Mouse (Mus musculus) cerebellum, adult 2 months (tissue): ENCODE data around the gene Magi2. TPM values are rescaled to one million over a fixed set of nuclear protein-coding genes. Genes with fewer than 3 reads are reported as not detected.
A peak's percentile ranks its signal among the peaks of the same experiment; 100 is the strongest.

Experiments used
- DNase-seq, 2 experiments: peaks; one replicate each; pipeline ENCODE4 v3.0.0; 2021
- H3K27ac ChIP-seq: fragments of 200-500 bp; 2 replicates; pipeline ENCODE4 v1.5.1; 2012; ENCODE audit warnings: low read length, control low read depth, inconsistent platforms; ENCODE audit not compliant: insufficient read depth
- H3K27me3 ChIP-seq: fragments of 200-500 bp; 2 replicates; pipeline ENCODE4 v1.6.1; 2012; ENCODE audit warnings: inconsistent platforms, mild to moderate bottlenecking, low read length, moderate library complexity; ENCODE audit not compliant: control insufficient read depth, insufficient read depth
- H3K4me1 ChIP-seq: fragments of 200-500 bp; 2 replicates; pipeline ENCODE4 v1.6.1; 2011; ENCODE audit warnings: low read length; ENCODE audit not compliant: control insufficient read depth, insufficient read depth
- H3K4me3 ChIP-seq: fragments of 200-500 bp; replicated peaks from 2 replicates; pipeline ENCODE3; 2011; ENCODE audit warnings: mild to moderate bottlenecking, low read depth, low read length, control low read depth; ENCODE audit not compliant: insufficient read depth
- CTCF ChIP-seq: fragments of 200-500 bp; IDR thresholded peaks from 2 replicates; pipeline ENCODE4 v1.5.1; 2011; ENCODE audit warnings: low read depth, mild to moderate bottlenecking, control low read depth, low read length, moderate library complexity, borderline replicate concordance; ENCODE audit not compliant: insufficient read depth
- POLR2A ChIP-seq: fragments of 200-500 bp; IDR thresholded peaks from 2 replicates; pipeline ENCODE4 v1.6.1; 2011; ENCODE audit warnings: low read length, control low read depth, borderline replicate concordance; ENCODE audit not compliant: insufficient read depth
- WGBS: fragments of 180-500 bp; shearing (Covaris S2); methylation state at CpG from one replicate; pipeline ENCODE4 v1.1.7; 2018; 5-methylcytosine and 5-hydroxymethylcytosine counted together
- polyA plus RNA-seq: library from polyadenylated mRNA; depleted of rRNA; stranded (reverse); fragments of >200 nt; gene quantifications from 2 replicates; pipeline ENCODE4 v1.2.3, GENCODE M21; 2012

Magi2 gene
- polyA plus RNA-seq, 1 experiment, result 30.1 TPM

DNA sequence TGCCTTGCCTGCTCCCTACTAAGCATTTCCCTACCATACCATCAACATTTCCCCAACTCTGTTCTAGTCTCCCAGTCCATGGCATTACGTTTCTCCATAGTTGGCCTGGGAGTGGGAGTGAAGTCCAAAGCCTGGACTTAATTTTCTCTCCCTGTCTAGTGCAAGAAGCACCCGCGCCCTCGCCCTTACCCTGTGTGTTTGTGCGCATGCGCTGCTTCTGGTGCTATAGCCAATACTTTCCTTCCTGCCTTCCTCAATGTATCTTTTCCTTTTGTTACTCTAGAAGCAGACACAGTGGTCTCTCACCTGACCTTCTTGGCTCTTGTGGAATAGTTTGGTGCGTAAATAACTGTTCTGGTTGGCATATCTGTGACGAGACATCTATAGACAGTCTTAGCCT, 1440.8 kb downstream of the Magi2 start:
- 98% methylated on average over 8 of the region's 8 CpGs for WGBS
- Histone ChIP-seq H3K27me3 (no peaks in the 10 kb centered on the region), H3K27ac (no peak overlapping the region), H3K4me1 (peaks cover 12% of the 10 kb centered on the region), H3K4me3 (no peak overlapping the region)
- DNase-seq, result no peak
- TF ChIP-seq POLR2A (no peak), CTCF (no peak)

DNA sequence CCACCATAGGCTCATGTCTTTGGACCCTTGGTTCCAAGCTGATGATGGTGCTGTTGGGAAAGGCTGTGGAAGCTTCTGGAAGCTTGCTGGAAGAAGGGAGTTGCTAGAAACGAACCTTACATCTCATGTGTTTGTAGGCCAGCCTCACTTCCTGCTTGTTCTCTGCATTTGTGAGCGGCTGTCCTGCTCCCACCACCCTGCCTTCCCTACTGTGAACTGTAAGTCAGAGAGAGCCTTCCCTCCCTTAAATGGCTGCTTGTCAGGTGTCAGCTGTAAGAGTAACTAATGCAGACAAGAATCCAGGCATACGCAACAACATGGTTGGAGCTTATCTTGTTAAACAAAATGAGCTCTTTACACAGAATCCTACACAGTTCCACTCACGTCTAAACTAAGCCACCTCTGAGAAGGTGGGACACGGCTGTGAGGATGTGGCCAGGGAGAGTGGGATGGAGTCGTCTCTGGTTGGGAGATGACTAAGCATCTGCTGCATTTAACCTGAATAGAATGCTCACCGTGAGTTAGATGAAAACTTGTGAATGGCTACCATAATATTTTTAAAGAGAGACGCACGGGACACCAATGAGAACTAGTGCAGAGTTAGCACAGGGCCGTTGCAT, 1442.0 kb downstream of the Magi2 start:
- DNase-seq, result no peak
- no peak overlapping the region for H3K27ac ChIP-seq
- H3K27me3 ChIP-seq, result no peaks in the 10 kb centered on the region
- H3K4me3 ChIP-seq, result no peak overlapping the region
- H3K4me1 ChIP-seq, result peaks cover 15% of the 10 kb centered on the region
- 93% methylated on average over 10 of the region's 10 CpGs for WGBS
- TF ChIP-seq CTCF (no peak), POLR2A (no peak)

DNA sequence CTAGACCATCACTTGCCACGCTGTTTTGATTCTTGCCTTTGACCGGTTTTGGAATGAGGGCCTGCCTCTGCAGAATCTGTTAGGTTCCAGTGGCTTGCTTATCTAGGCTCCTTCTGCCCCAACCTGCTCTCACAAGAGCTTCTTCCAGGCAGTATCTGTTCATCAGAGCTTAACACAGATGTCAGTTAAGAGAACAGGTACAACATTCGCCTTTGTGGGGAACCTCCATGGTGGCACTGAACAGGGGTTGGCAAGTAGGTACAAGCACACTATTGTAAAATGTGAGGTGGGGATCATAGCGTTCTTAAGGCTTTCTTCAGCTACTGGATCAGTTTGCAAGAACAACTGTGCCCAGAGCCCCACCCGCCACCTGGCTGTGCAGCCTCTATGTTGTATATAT, 1442.6 kb downstream of the Magi2 start:
- WGBS, result 91% methylated on average over 5 of the region's 5 CpGs
- no peak overlapping the region for H3K27ac ChIP-seq

DNA sequence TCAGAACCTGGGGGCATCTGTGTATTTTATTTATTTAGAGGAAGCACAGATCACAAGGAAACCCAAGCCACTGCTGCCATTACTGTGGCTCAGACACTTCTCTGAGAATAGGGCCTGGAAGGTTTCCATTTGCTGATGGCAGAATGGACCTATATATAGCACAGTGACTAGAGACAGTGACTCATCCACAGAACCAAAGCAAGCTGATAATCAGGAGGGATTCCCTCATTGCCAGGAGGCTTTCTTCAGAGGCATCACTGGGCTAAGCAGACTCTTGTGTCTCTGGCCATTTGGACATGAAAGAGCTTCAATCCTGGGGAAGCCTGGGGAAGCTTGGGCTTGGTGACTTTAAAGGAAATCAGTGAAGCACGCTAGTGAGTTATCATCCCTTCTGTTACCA, 1445.0 kb downstream of the Magi2 start:
- Histone ChIP-seq H3K27me3 (no peaks in the 10 kb centered on the region), H3K4me3 (no peak overlapping the region), H3K27ac (0 out of 2 replicates have a peak overlapping the region, but pooled peaks have one; percentile 8), H3K4me1 (peaks cover 23% of the 10 kb centered on the region)
- TF ChIP-seq POLR2A (no peak), CTCF (no peak)
- 10% methylated on average over 1 of the region's 1 CpGs for WGBS
- peak; percentile 57 to 87 for DNase-seq

More for the DNA sequence above, 1442.6 kb downstream of the Magi2 start:
- peaks cover 15% of the 10 kb centered on the region for H3K4me1 ChIP-seq
- H3K27me3 ChIP-seq, result no peaks in the 10 kb centered on the region
- H3K4me3 ChIP-seq, result no peak overlapping the region
- no peak for TF ChIP-seq CTCF
- TF ChIP-seq POLR2A, result no peak
- DNase-seq, result no peak

DNA sequence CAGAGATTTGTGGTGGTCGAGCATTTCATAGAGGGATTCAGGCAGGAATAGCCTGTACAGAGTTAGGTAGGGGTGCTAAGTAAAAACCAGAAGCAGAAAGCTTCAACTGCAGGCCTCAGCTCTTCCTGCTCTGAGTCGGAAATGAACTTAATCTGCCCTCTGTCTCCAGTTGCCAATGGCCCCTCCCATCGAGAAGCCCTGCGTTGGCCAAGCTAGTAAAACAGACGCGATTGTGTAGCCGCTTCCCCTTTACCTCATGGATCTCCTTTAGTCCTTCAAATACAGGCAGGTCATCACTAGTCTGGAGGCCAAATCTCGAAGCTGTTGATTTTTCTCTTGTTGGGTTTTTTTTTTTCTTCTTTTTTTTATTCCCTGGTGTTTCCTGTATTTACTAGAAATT, 1447.7 kb downstream of the Magi2 start:
- H3K27me3 ChIP-seq, result no peaks in the 10 kb centered on the region
- H3K4me1 ChIP-seq, result peaks cover 23% of the 10 kb centered on the region
- 91% methylated on average over 8 of the region's 8 CpGs for WGBS
- H3K27ac ChIP-seq, result no peak overlapping the region
- DNase-seq, result no peak
- TF ChIP-seq POLR2A, result no peak
- no peak overlapping the region for H3K4me3 ChIP-seq

DNA sequence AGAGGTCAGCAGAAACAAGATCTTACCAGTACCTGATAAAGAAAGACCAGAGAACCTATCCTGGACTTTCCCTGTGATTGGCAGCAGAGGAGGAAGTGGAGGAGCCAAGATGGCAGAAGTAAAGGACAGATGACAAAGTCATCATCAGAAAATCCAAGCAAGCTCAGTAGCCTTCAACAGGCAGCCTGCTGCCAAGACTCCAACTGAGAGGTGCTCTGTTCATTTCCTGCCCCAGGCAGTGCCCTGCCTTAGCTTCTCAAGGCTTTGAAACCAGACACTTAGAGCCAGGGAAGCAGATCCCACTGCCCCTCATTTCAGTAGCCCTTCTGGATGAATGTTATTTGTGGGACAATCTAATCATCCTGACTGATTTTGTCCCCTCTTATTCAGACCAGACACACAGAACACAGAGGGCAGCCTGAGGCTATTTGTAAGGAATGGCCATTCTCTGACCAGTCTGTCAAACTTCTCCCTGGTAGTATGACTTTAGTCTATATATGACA, 1448.4 kb downstream of the Magi2 start:
- H3K4me1 ChIP-seq, result peaks cover 23% of the 10 kb centered on the region
- no peaks in the 10 kb centered on the region for H3K27me3 ChIP-seq
- H3K27ac ChIP-seq, result no peak overlapping the region
- no peak overlapping the region for H3K4me3 ChIP-seq
- peak in 1 of 2 experiments; percentile 34 for DNase-seq
- TF ChIP-seq POLR2A (no peak), CTCF (no peak)

DNA sequence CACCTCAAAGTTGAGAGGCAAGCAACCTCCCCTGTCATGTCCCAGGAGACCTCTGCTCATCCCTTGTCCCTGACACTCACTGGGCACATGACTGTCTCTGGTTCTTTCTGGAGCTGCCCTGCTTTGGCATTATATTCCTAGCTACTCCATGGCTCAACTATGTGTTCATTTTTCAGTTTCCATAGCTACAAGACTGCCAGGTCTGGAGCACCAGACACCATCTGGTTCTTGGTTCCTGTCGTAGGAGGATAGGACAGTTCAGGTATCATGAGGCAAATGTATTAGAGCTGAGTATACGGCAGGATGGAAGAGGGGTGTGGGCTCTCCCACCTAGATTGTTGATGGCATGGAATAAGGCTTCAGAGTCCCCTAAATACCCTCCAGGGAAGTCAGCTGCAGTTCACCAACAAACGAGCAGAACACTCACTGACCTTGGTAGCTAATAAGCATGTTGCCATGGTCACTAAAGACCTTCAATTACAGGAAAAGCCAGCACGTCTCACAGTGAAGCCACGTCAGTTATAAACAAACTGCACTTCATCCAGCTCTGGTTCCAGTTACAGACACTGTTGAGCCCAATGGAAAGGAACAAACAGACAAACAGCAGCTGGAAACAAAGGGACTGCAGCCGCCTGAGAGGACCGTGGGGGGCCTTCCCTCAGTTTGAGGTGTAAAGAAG, 1449.5 kb downstream of the Magi2 start:
- Histone ChIP-seq H3K4me1 (peaks cover 22% of the 10 kb centered on the region), H3K27me3 (no peaks in the 10 kb centered on the region), H3K4me3 (no peak overlapping the region), H3K27ac (no peak overlapping the region)
- 35% methylated on average over 7 of the region's 7 CpGs for WGBS
- TF ChIP-seq CTCF (no peak), POLR2A (no peak)
- DNase-seq, result peak in 1 of 2 experiments; percentile 47

DNA sequence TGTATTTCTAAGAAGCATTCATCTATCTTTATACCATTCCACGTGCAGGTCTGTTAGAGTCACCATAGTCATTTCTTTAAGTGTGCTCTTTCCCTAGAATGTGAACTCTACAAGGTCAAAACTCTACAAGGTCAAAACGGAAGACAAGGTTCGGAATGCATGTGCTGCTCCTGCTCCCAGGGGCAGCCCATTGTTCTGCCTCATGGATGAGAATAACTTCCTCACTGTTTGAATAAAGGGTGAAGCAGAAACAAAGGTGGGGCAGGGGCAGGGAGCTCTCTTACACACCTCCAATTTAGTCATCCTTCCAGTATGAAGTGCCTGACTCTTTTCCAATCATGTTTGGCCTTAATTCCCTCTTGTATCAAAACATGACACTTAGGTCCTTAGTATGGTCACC, 1450.4 kb downstream of the Magi2 start:
- no peak overlapping the region for H3K4me3 ChIP-seq
- no peak overlapping the region for H3K27ac ChIP-seq
- H3K27me3 ChIP-seq, result no peaks in the 10 kb centered on the region
- WGBS, result 87% methylated on average over 3 of the region's 3 CpGs
- no peak for DNase-seq
- peaks cover 15% of the 10 kb centered on the region for H3K4me1 ChIP-seq
- TF ChIP-seq CTCF (no peak), POLR2A (no peak)
